Mouse (Mus musculus) cerebellum, postnatal 10 days (tissue): ENCODE data around the gene Chrna9.

Experiments used
- DNase-seq, 2 experiments: peaks; one replicate each; pipeline ENCODE4 v3.0.0; 2021; ENCODE audit warnings: mixed read lengths in 2 of 2

Gene Chrna9

GRCm38 (mm10) chr5:66015449-66015961 lies 80.8 kb downstream of the Chrna9 start:
- DNase-seq: no peak

- no peak for DNase-seq
Observed at GRCm38 (mm10) chr5:66026796-66027195, 92.1 kb downstream of the Chrna9 start.
